Mouse (Mus musculus) embryonic fibroblast, embryonic 13.5 days (primary cell): ENCODE measurements around the gene Gm20388.

ENCODE experiments used
- CTCF ChIP-seq: IDR thresholded peaks from 2 replicates; pipeline ENCODE4 v1.5.1; 2011; ENCODE audit warnings: mild to moderate bottlenecking, control low read depth, low read length, moderate library complexity, borderline replicate concordance; ENCODE audit not compliant: insufficient read depth
- POLR2A ChIP-seq: IDR thresholded peaks from 2 replicates; pipeline ENCODE4 v1.6.1; 2011; ENCODE audit warnings: low read depth, mild to moderate bottlenecking, control low read depth, low read length, moderate library complexity

DNA sequence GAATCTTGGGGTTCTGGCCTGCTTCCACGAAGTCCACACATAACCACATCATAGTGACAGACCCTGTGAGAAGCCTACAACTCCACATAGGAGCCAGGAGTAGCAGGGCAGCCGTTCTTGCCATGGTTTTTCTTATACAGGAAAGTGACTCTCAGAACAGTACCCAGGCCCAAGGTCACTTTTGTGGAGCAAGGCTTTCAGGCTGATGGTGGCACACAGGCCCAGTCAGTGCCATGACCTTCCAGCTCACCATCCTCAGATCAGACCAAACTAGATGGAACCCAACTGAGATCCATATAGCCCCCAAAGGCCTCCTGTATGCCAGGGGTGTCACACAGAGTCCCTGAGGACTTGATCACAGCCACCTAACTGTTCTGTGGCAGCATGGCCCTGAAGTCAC, 541.5 kb downstream of the Gm20388 start:
- TF ChIP-seq CTCF (no peak), POLR2A (no peak)
